Mouse (Mus musculus): ENCODE data around the gene Plcb4. TPM values are rescaled to one million over a fixed set of nuclear protein-coding genes. Genes with fewer than 3 reads are reported as not detected.

Gene Plcb4
- 14.5 and 17.7 TPM in 2 replicates for polyA plus RNA-seq (2014; fragmentation: Nextera tagmentation; extraction: Ambion mirVana)

DNA sequence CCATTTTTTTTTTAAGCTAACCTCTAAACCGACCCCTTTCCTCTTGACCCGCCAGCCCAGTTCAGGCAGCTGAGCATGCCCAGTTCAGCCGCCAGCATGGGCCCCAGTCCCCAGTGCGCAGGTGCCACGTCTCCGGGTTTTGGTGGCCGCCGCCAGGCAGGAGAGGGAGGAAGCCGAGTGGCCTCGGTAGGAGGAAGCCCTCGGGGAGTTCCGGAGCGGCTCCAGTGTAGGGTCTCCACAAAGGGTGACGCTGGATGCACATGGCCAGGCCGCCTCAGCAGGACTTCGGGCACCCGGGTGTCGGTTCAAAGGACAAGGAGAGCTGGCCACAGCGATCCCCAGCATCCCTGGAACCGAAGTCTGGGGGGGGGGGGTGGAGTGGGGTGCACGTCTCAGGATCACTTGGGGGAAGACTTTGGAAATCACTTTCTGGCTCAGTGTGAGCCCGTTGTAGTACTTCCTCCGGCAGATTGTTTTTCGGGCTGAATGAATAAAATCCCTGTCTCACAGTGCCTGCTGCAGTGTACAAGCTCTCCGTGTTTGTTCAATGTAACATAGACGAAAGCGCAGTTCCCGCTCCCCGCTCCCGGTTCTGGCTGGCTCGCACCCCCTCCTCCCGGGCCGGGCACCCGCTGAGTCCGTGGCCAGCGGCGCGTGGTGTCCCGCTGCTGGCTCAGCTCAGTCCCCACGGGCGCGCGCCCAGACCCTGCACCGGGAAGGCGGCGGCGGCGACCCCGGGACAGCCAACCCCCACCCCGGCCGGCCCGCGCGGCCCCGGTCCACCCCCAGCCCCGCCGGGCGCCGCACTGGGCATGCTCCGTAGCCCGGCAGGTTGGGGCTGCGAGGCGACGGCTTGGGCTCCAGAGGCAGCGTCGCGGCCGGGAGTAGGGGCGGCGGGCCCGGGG is at the start of gene Plcb4:
TSS of gene Plcb4 (plus strand) at position 526 of the 905 bp plus-strand sequence.
- Histone ChIP-seq H3K27ac (ENCODE audit: low read depth, low read length) (peak within 1 kb of the TSS; percentile 96), H3K27me3 (ENCODE audit: control insufficient read depth, insufficient read depth, low read length) (no peaks in the 10 kb centered on the region), H3K4me2 (peak within 1 kb of the TSS; percentile 65), H3K4me3 (ENCODE audit: low read depth, low read length) (peak within 1 kb of the TSS; percentile 77), H3K36me3 (ENCODE audit: control insufficient read depth, insufficient read depth, low read length) (no peaks in the 10 kb centered on the region), H3K9ac (ENCODE audit: low read length) (peak within 1 kb of the TSS; percentile 96), H3K9me3 (ENCODE audit: control insufficient read depth, low read length) (no peaks in the 10 kb centered on the region), H3K4me1 (ENCODE audit: control insufficient read depth, insufficient read depth, low read length) (peaks cover 4% of the 10 kb centered on the region)
- WGBS, result under 1% methylated on average over 60 of the region's 71 CpGs
- DNase-seq (ENCODE audit: low spot score, missing footprints), result peak; percentile 98
- peak; percentile 95 for ATAC-seq (ENCODE audit: low FRiP score)

- peak; percentile 89 for DNase-seq (ENCODE audit: low spot score, missing footprints)
- H3K36me3 ChIP-seq (ENCODE audit: control insufficient read depth, insufficient read depth, low read length), result no peaks in the 10 kb centered on the region
- no peak overlapping the region for H3K4me2 ChIP-seq
- ATAC-seq (ENCODE audit: low FRiP score), result peak; percentile 73; the same call in 1 of the 2 replicates
- 6% methylated on average over 4 of the region's 4 CpGs for WGBS
- H3K27me3 ChIP-seq (ENCODE audit: control insufficient read depth, insufficient read depth, low read length), result no peaks in the 10 kb centered on the region
- H3K27ac ChIP-seq (ENCODE audit: low read depth, low read length), result no peak overlapping the region
- H3K4me3 ChIP-seq (ENCODE audit: low read depth, low read length), result no peak overlapping the region
- H3K9me3 ChIP-seq (ENCODE audit: control insufficient read depth, low read length), result no peaks in the 10 kb centered on the region
- peaks cover 4% of the 10 kb centered on the region for H3K4me1 ChIP-seq (ENCODE audit: control insufficient read depth, insufficient read depth, low read length)
- no peak overlapping the region for H3K9ac ChIP-seq (ENCODE audit: low read length)
Observed at GRCm38 (mm10) chr2:135614651-135615261, 44.1 kb upstream of the Plcb4 start.

- no peak for ATAC-seq (ENCODE audit: low FRiP score)
- Histone ChIP-seq H3K9ac (ENCODE audit: low read length) (no peak overlapping the region), H3K27ac (ENCODE audit: low read depth, low read length) (no peak overlapping the region), H3K4me3 (ENCODE audit: low read depth, low read length) (no peak overlapping the region), H3K9me3 (ENCODE audit: control insufficient read depth, low read length) (no peaks in the 10 kb centered on the region), H3K36me3 (ENCODE audit: control insufficient read depth, insufficient read depth, low read length) (no peaks in the 10 kb centered on the region), H3K4me1 (ENCODE audit: control insufficient read depth, insufficient read depth, low read length) (peaks cover 4% of the 10 kb centered on the region), H3K27me3 (ENCODE audit: control insufficient read depth, insufficient read depth, low read length) (no peaks in the 10 kb centered on the region), H3K4me2 (no peak overlapping the region)
- 86% methylated on average over 1 of the region's 1 CpGs for WGBS
- no peak for DNase-seq (ENCODE audit: low spot score, missing footprints)
Observed at GRCm38 (mm10) chr2:135616090-135616489, 42.7 kb upstream of the Plcb4 start.

- H3K4me2 ChIP-seq, result no peak overlapping the region
- H3K9ac ChIP-seq (ENCODE audit: low read length), result no peak overlapping the region
- H3K9me3 ChIP-seq (ENCODE audit: control insufficient read depth, low read length), result no peaks in the 10 kb centered on the region
- H3K36me3 ChIP-seq (ENCODE audit: control insufficient read depth, insufficient read depth, low read length), result no peaks in the 10 kb centered on the region
- H3K4me3 ChIP-seq (ENCODE audit: low read depth, low read length), result no peak overlapping the region
- H3K27me3 ChIP-seq (ENCODE audit: control insufficient read depth, insufficient read depth, low read length), result no peaks in the 10 kb centered on the region
- no peak for DNase-seq (ENCODE audit: low spot score, missing footprints)
- ATAC-seq (ENCODE audit: low FRiP score), result no peak
- H3K4me1 ChIP-seq (ENCODE audit: control insufficient read depth, insufficient read depth, low read length), result peaks cover 4% of the 10 kb centered on the region
- H3K27ac ChIP-seq (ENCODE audit: low read depth, low read length), result no peak overlapping the region
Observed at GRCm38 (mm10) chr2:135618551-135618950, 40.3 kb upstream of the Plcb4 start.

- Histone ChIP-seq H3K9me3 (ENCODE audit: control insufficient read depth, low read length) (no peaks in the 10 kb centered on the region), H3K36me3 (ENCODE audit: control insufficient read depth, insufficient read depth, low read length) (no peaks in the 10 kb centered on the region), H3K9ac (ENCODE audit: low read length) (no peak overlapping the region), H3K27me3 (ENCODE audit: control insufficient read depth, insufficient read depth, low read length) (no peaks in the 10 kb centered on the region), H3K27ac (ENCODE audit: low read depth, low read length) (no peak overlapping the region), H3K4me3 (ENCODE audit: low read depth, low read length) (no peak overlapping the region), H3K4me2 (no peak overlapping the region), H3K4me1 (ENCODE audit: control insufficient read depth, insufficient read depth, low read length) (no peaks in the 10 kb centered on the region)
- ATAC-seq (ENCODE audit: low FRiP score) (no peak), DNase-seq (ENCODE audit: low spot score, missing footprints) (no peak)
- WGBS, result 84% methylated on average over 2 of the region's 2 CpGs
Observed at GRCm38 (mm10) chr2:135619956-135620355, 38.9 kb upstream of the Plcb4 start.

GRCm38 (mm10) chr2:135627821-135628220 is 31.0 kb upstream of the Plcb4 start:
- no peak overlapping the region for H3K9ac ChIP-seq (ENCODE audit: low read length)
- no peak overlapping the region for H3K27ac ChIP-seq (ENCODE audit: low read depth, low read length)
- no peak overlapping the region for H3K4me3 ChIP-seq (ENCODE audit: low read depth, low read length)
- WGBS, result 78% methylated on average over 2 of the region's 2 CpGs
- H3K36me3 ChIP-seq (ENCODE audit: control insufficient read depth, insufficient read depth, low read length), result no peaks in the 10 kb centered on the region
- ATAC-seq (ENCODE audit: low FRiP score), result no peak
- no peak overlapping the region for H3K4me2 ChIP-seq
- H3K9me3 ChIP-seq (ENCODE audit: control insufficient read depth, low read length), result no peaks in the 10 kb centered on the region
- no peaks in the 10 kb centered on the region for H3K27me3 ChIP-seq (ENCODE audit: control insufficient read depth, insufficient read depth, low read length)
- DNase-seq (ENCODE audit: low spot score, missing footprints), result no peak
- H3K4me1 ChIP-seq (ENCODE audit: control insufficient read depth, insufficient read depth, low read length), result no peaks in the 10 kb centered on the region

DNA sequence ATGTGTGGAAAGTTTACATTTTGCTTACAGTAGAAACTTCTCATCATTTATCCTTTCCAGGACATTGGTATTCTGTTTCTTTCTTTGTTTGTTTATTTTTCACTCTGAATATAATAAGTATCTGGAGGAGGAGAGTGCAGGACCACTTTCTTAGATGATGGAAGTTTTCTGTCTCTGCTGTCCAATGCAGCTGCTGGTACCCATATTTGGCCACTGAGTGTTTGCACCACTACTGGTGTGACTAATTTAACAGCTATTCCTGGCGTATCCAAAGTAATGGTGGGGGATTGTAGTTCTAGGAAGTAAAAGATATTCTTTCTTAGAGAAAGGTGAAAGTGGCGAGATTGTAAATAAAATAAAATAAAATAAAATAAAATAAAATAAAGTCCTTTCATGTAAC is 21.6 kb upstream of the Plcb4 start:
- no peaks in the 10 kb centered on the region for H3K27me3 ChIP-seq (ENCODE audit: control insufficient read depth, insufficient read depth, low read length)
- no peak overlapping the region for H3K9ac ChIP-seq (ENCODE audit: low read length)
- no peak overlapping the region for H3K4me3 ChIP-seq (ENCODE audit: low read depth, low read length)
- no peak overlapping the region for H3K4me2 ChIP-seq
- no peaks in the 10 kb centered on the region; the same call in 1 of the 2 replicates for H3K9me3 ChIP-seq (ENCODE audit: control insufficient read depth, low read length)
- WGBS, result 85% methylated on average over 2 of the region's 2 CpGs
- no peaks in the 10 kb centered on the region for H3K36me3 ChIP-seq (ENCODE audit: control insufficient read depth, insufficient read depth, low read length)
- ATAC-seq (ENCODE audit: low FRiP score) (no peak), DNase-seq (ENCODE audit: low spot score, missing footprints) (no peak)
- H3K27ac ChIP-seq (ENCODE audit: low read depth, low read length), result no peak overlapping the region
- H3K4me1 ChIP-seq (ENCODE audit: control insufficient read depth, insufficient read depth, low read length), result no peaks in the 10 kb centered on the region

GRCm38 (mm10) chr2:135641002-135641401 is 17.8 kb upstream of the Plcb4 start:
- Histone ChIP-seq H3K9ac (ENCODE audit: low read length) (no peak overlapping the region), H3K9me3 (ENCODE audit: control insufficient read depth, low read length) (no peaks in the 10 kb centered on the region; the same call in 1 of the 2 replicates), H3K4me3 (ENCODE audit: low read depth, low read length) (no peak overlapping the region), H3K36me3 (ENCODE audit: control insufficient read depth, insufficient read depth, low read length) (no peaks in the 10 kb centered on the region), H3K27ac (ENCODE audit: low read depth, low read length) (no peak overlapping the region), H3K4me1 (ENCODE audit: control insufficient read depth, insufficient read depth, low read length) (no peaks in the 10 kb centered on the region), H3K4me2 (no peak overlapping the region), H3K27me3 (ENCODE audit: control insufficient read depth, insufficient read depth, low read length) (no peaks in the 10 kb centered on the region)
- WGBS, result 83% methylated on average over 1 of the region's 1 CpGs
- no peak for DNase-seq (ENCODE audit: low spot score, missing footprints)
- no peak for ATAC-seq (ENCODE audit: low FRiP score)

- Histone ChIP-seq H3K36me3 (ENCODE audit: control insufficient read depth, insufficient read depth, low read length) (no peaks in the 10 kb centered on the region), H3K4me1 (ENCODE audit: control insufficient read depth, insufficient read depth, low read length) (no peaks in the 10 kb centered on the region), H3K27ac (ENCODE audit: low read depth, low read length) (no peak overlapping the region), H3K4me3 (ENCODE audit: low read depth, low read length) (no peak overlapping the region), H3K9ac (ENCODE audit: low read length) (no peak overlapping the region), H3K9me3 (ENCODE audit: control insufficient read depth, low read length) (no peaks in the 10 kb centered on the region; the same call in 1 of the 2 replicates), H3K27me3 (ENCODE audit: control insufficient read depth, insufficient read depth, low read length) (no peaks in the 10 kb centered on the region), H3K4me2 (no peak overlapping the region)
- no peak for ATAC-seq (ENCODE audit: low FRiP score)
- DNase-seq (ENCODE audit: low spot score, missing footprints), result no peak
- WGBS, result 92% methylated on average over 2 of the region's 2 CpGs
Observed at GRCm38 (mm10) chr2:135641636-135642035, 17.2 kb upstream of the Plcb4 start.

All from midbrain, embryonic 11.5 days (tissue).